Mouse (Mus musculus): Measurements from ENCODE around the gene Rabgef1.

Gene Rabgef1

DNA sequence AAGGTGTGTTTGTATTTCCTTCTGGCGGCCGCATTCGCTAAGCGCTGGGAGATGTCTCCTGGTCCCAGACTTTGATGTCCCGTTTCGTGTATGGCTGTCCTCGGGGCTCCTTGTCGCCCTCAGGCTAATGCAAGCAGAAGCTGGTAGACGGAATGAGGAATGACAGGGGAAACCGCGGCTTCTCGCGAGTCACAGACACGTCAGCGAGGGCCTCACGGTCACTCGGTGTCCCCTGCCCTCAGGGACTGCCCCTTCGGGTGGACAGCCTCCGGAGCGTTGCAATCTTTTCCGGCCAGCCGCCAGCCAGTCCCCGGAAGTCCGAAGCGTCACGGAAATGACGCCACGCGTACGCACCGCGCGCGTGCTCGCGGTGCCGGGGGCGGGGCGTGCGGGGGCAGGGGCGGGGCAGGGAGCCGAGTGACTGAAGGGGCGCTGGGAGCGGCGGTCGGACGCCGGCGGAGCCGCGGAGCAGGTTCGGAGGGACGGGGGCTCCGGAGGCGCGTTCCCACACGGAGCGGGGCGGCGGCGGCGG lies at the start of gene Rabgef1:
TSS of gene Rabgef1 (plus strand) at position 376 of the 532 bp plus-strand sequence.
- peak; percentile 89 to 95 for DNase-seq (ENCODE audit: low spot score in 2 of 2)

DNA sequence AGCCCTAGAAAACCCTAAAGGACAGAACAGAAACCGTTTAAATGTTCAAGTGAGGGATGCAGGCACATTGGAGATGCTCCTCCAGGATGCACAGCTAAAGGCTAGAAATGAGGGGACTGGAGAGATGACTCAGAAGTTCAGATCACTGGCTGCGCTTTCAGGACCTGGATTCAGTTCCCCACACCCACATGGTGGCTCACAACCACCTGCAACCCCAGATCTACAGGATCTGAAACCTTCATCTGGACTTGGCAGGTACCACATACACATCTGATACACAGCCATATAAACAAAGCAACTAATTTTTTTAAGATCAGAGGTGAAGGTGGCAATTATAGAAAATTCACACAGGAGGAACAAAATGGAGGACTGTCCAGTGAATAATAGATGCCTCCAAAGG lies 49.2 kb upstream of the Rabgef1 start:
- no peak for DNase-seq (ENCODE audit: low spot score in 2 of 2)

DNA sequence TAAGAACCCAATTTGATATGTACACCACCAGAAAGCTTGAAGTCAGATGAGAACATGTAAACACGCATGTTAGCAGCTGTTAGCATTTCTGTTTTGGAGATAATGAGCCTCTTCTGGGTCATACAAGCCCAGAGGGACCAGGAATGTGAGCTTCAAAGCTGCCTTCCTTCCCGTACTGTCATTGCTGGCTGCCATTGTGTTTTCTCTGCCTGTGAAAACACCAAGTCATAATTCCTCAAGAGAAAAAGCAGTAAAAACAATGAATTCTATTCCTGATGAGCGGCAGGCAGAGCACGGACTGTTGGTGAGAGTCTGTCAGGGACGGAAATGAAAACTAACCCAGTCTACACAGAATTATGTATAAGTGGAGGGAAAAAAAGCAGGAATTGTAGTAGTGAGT lies 47.3 kb upstream of the Rabgef1 start:
- no peak for DNase-seq (ENCODE audit: low spot score in 2 of 2)

DNA sequence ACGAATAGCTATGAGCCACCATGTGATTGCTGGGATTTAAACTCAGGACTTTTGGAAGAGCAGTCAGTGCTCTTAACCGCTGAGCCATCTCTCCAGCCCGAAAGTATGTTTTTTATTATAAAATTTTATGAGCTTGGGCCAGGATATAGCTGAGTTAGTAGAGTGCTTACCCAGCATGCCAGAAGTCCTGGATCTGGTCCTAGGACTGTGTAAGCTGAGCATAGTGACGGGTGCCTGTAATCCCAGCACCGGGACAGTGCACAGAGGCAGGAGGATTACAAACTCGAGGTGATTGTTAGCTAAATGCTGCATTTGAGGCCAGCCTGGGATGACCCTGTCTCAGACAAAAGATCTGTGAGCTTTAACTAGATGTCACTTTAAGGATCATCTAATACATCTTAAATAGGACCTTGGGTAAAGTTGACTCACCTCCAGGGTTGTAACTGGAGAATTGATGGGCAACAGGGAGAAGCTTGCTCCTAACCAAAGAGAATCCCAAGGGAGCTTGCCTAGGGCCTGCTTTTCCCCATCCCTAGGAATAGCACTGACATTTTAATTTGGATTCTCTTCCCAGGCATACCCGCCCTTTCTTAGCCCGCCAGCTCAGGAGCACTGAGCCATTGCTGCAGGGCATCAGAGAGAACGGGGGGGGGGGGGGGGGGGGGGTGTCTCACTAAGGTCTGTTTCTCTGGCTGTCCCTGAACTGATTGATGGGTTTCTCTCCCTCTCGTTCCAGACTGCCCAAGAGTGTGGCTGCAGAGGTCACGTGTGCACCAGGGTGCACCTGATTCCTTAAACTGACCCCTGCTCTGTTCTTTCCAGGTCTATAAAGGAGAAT lies 42.7 kb upstream of the Rabgef1 start:
- DNase-seq (ENCODE audit: low spot score in 2 of 2) = no peak

DNA sequence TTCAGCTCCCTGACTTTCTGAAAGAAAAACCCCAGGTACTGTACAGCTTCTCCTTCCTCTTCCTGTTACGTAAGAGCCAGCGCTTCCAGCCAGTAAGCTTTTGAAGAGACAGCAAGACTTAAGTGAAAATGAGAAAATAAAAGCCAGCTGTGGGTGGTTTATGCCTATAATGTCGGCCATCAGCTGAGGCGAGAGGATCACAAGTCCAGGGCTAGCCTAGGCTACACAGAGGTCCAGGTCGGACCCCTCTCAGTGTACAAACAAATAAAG lies 42.1 kb upstream of the Rabgef1 start:
- DNase-seq (ENCODE audit: low spot score in 2 of 2) = no peak

DNA sequence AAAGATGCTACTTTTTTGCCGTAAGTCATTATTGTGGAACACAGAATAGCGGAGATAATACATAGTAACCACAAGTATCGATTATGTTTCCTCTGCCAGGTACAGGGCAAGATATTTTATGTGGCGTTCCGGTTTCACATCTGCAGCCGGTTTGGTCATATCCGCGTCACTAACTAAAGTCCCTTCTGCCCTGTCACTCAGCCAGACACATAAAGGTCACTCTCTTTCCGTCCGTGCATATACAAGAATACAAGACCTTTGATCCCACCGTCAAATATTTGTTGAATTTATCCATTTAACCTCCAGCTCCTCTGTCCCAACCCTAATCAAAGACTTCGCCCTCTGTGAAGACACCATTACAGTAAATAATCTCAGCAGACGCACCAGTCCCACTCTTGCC lies 35.0 kb upstream of the Rabgef1 start:
- no peak for DNase-seq (ENCODE audit: low spot score in 2 of 2)

DNA sequence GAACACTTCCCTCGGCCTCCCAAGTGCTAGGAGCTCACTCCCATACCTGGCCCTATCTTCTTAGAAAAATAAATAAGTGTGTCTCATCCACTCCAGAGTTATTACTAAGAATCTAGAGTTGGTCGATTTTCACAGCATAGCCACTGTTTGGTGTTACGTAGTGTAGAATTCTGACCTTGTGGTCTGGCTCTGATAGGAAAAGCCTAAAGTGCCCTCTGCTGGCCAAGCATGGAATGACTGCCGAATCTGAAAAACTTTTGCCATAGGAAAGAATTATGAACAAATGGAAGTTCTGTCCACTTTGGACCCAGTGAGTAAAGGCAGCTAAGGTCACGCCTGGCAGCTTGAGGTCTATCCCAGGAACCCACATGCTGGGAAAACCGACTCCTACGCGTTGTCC lies 32.2 kb upstream of the Rabgef1 start:
- DNase-seq (ENCODE audit: low spot score in 2 of 2) = peak; percentile 77 to 91

DNA sequence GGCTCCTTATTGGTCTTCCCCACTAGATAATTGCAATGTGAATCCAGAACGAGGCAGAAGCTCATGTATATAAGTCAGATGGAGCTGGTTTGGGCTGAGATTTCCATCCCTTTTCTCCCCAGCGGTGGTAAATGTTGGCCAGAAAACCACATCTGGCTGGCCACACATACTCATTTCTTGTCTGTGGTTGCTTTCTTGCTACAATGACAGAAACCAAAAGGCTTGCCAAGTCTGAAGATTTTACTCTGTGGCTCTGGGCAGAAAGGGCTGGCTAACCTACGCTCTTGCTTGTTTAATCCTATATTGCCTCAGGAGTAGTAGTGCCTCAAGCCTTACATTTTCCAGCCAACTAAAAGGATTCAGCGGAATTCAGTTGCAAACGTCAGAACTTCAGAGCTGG lies 30.5 kb upstream of the Rabgef1 start:
- no peak for DNase-seq (ENCODE audit: low spot score in 2 of 2)

DNA sequence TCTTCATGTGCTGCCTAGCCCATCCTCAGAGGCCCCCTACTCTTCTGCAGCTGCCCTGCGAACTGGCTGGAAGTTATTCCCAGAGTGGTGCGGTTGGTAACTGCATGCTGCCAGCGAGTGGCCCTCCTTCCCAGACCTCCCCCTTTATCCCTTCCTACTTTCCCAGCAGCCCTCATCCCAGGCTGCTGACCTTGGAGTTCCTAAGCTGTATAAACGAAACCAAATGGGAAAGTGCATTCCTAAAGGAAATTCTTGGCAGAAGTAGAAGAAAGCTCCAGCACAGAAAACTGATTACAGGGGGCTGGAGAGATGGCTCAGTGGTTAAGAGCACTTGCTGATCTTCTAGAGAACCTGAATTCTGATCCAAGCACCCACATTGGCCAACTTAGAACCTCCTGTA lies 29.6 kb upstream of the Rabgef1 start:
- DNase-seq (ENCODE audit: low spot score in 2 of 2) = no peak

DNA sequence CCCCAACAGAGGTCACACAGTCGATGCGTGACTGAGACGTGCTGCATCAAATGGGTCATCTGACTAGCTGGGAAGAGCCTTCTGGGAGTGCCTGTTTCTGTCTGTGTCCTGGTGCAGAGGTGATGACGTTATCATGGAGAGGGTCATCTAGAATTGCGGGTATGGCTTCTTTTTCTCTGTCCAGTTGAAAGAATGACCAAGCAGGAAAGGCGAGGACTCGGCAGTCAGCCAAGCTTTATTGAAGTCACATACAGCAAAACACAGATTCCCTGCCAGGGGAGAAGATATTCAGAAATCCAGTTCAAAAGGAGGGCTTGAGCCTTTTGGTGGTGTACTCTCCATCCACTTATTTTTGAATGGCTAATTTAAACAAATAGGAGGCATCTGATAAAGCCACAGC lies 28.5 kb upstream of the Rabgef1 start:
- DNase-seq (ENCODE audit: low spot score in 2 of 2) = no peak

DNA sequence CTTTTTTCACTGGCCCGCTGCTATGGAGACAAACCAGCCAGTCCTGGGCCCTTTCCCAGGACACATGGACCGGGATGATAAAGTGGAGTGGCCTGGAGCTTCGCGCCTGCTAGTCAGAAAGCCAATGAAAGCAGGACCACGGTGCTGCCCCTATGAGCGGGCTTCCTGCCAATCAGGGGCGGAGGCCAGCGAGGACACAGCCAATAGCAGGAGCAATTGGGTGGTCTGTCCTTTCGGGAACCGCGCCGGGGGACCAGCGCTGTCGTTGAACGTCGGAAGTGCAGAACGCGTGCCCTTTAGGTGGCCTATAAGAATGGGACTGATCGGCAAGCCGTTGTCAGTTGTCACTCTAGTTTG lies 27.6 kb upstream of the Rabgef1 start:
- peak; percentile 84 to 89 for DNase-seq (ENCODE audit: low spot score in 2 of 2)

DNA sequence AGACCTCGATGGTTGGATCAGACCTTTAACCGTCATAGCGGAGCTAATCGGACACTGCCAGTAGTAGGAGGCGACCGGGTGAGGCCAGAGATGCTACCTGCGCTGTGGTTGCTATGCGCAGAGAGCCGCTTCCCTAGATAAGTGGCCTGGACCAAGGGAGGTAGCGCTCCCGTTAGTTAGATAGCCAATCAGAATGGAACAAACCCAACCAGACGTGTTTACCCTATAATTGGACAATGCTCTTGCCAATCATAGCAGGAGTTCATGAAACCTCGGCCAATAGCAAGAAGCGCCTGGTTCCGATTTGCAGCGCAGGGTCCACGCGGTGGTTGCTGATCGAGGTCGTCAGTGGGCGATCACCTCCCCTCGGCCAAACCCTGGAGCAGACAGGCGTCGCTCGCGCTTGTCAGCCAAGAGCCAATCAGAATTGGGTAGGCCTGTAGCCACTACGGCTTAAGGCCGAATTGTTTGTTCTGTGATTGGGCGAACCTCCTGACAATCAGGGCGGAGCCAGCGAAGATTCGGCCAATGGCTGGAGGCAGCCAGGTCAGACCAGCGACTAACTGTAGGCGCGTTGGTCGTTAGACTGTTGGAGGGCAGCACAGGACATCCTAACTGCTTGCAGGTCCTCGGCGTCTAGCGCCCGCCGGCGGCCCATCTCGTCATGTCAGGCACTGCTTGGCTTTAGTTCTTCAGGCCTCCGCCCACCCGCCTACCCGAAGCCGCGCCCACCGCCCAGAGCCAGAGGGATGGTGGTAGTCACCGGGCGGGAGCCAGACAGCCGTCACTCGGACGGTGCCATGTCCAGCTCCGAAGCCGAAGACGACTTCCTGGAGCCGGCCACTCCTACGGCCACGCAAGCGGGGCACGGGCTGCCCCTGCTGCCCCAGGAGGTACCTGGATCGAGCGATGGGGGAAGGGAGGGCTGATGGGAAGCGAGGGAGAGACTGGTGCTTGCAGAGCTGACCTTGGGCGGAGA lies 27.0 kb upstream of the Rabgef1 start, which contains the start of gene Kctd7:
TSS of gene Kctd7 (plus strand) at position 528 of the 979 bp plus-strand sequence.
- DNase-seq (ENCODE audit: low spot score in 2 of 2) = peak; percentile 95

DNA sequence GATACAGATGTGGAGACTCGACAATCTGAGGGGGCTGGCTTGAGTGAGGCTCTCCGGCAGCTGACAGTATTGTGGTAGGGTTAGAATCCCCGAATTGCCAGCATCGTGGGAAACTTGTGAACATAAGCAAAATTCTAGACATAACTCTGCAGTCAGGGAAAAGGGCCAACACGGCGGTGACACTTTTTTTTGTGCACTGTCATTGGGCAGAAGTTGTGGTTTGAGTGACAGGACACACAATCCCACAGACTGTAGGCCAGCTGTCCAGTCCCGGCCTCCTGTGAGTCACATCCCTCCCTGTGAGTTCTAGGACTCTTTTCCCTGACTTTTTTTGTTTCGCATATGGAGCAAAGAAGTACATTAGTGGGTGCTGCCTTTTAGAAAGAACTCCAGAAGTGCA lies 25.6 kb upstream of the Rabgef1 start:
- no peak for DNase-seq (ENCODE audit: low spot score in 2 of 2)

DNA sequence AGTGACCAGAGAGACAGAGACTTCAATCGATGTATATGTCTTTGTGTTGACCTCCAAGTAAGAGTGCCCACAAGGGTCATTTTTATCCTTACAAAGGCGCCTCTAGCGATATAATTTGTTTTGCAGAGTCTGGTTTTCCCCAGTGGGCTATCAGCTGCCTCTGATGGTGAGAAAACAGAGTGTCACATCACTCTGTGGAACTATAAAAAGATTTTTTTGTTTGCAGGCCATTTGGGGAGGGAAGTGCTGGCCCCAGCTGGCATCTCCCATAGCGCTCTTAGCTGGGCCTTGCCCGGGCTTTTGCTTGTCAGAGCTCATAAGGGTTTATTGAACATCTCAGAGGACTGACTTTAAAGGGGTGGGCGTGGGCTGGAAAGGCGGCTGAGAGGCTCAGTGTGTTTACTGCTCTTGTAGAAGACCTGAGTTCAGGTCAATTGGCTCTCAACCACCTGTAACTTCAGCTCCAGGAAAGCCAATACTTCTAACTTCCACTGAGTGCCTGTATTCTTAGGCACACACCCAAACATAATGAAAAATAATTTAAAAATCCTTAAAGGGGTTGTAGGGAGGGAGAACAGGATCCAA lies 21.8 kb upstream of the Rabgef1 start:
- DNase-seq (ENCODE audit: low spot score in 2 of 2) = no peak

DNA sequence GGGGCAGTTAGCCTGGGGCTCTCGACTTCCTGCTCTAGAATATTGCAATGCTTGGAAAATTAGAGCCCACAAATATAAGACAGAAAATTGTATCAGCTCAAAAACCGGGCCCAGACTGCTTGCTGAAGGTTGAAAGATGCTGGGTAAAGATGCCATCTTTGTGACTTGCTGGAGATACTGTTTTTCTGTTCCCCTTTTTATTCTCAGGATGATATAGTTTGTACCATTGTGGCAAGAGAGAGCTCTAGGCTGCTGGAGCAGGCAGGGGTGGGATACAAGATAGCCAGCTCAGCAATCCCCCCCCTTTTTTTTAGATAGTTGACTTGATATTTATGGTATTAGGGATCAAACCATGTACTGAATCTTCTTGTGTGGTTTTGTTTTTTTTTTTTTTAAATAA lies 17.3 kb upstream of the Rabgef1 start:
- DNase-seq (ENCODE audit: low spot score in 2 of 2) = no peak

DNA sequence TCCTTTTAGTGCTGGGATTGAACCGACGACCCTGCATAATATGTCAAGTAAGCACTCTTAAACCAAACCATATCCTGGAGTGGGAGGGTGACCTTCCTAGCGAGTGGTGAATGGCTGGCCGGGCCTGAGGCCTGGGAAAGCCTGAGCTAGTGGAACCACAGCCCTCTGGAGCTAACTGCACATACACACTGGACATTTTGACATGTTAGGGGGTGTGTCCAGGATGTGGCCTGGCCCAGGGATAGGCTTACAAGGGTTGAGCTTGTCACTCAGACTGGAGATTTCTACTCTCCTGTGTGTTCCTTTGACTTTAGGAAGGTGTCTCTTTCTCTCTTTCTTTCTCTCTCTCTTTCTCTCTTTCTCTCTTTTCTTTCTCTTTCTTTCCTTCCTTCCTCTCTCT lies 13.1 kb upstream of the Rabgef1 start:
- no peak for DNase-seq (ENCODE audit: low spot score in 2 of 2)

DNA sequence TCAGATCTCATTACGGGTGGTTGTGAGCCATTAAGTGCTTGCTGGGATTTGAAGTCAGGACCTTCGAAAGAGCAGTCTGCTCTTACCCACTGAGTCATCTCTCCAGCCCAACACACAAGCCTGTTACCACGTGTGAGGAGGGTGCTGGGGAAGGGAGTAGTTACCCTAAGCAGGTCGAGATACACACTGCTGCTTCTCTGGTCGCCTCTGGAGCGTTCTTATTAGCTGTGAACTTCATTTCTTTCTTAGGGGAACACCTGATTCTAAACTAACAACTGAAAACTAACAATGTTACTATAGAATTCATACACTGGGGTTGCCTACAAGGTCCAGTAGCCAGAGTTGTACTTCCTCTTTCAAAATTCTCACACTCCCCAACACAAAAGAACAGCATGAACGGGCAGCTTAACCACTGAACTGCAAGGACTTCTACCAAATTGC lies 11.8 kb upstream of the Rabgef1 start:
- no peak for DNase-seq (ENCODE audit: low spot score in 2 of 2)

DNA sequence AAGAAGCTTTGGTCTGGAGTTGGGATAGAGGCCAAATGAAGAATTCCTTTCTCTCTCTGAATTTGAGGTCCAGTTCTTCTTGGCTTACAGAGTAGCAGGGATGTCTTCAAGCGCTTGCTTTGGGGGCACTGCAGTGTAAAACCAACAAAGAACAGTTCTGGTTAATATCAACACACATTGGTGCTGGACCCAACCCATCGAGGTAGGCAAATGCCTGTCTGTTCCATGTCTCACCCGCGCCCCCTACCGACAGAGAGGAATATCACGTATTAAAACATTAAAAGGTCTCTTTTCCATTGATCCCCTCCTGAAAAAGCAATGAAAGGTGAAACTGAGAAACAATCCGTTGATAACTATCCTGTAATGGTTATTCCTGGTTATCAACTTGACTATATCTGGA lies 7.9 kb upstream of the Rabgef1 start:
- DNase-seq (ENCODE audit: low spot score in 2 of 2) = peak; percentile 82 to 95

DNA sequence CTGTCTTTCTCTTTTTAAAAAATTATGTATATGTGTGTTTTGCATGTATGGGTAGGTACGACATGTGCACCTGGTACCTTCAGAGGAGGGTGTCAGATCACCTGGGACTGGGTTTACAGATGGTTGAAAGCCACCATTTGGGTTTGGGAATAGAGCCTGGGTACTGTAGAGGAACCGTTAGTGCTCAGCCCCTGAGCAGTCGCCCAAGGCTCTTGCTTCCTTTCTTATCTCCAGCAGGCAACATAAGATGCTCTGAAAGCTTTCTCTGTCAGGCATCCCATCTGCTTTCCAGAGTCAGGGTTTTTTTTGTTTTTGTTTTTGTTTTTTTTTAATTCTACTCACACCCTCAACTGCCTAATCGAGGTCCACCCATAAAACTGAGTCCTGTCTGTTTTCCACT lies 6.4 kb upstream of the Rabgef1 start:
- no peak for DNase-seq (ENCODE audit: low spot score in 2 of 2)

DNA sequence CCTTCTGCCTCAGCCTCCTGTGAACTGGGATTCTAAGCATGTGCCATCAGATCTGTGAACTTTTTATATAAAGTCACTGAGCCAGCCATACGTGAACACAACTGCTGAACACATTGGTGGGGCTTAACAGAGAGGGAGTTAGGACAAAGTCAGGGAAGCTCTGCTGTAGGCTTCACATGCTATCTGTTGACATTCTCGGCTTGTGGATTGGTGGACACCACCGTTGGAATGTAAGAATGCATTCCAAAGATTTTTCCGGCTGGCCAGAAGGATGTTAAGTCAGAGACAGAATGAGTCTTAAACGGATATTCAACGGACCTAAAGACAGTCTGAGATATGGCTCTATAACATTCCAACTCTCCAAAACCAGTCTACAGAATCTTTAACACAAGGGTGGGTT lies 2.5 kb upstream of the Rabgef1 start:
- DNase-seq (ENCODE audit: low spot score in 2 of 2) = no peak

DNA sequence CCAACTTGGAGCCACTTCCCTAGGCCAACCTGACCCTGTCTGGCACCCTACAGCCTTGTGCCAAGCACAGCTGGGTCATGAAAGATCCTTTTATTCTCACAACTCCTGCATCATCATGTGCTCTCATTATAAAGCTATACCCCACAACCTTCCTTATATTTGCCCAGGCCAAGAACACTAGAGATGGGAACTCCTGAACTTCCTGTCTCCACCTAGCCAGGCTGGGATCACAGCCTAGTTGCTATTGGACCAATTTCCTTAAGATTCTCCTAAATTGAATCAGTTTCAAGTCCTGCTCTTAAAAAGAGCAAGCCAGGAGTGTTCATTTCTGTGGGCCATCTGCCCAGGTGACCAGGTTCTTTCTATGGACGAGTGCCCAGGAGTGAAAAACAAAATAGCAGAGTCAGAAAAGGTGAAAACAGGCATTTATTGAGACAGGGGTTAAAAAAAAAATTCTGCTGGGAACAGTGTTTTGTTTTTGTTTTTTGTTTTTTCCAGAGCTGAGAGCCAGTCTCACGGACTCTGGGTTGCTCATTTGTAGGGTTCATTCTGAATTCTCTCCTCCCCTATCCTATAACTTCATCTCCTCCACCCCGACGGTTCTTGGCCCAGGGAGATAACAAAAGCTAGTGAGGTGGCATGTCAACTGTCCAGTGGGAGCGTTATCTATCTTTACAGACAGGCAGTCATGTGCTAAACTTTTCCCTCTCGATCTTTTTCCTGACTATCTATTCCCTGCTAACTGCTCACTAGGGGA lies 754 bp upstream of the Rabgef1 start:
- peak in 1 of 2 experiments; percentile 66 for DNase-seq (ENCODE audit: low spot score in 2 of 2)
